ENCODE assay signal across 24 mouse cellular contexts in genomic region chrX:159911613-159912012, GRCm38 (mm10).
DNase-seq lines count a peak whose midpoint lies in the region; ATAC-seq and TF ChIP-seq lines count a peak whose summit lies in the region.
"Had no signal": no experiment of that assay in that cellular context is flagged by ENCODE, and none has a peak within 500 bp of the region (broad histone marks: within the 10 kb centered on the region; RNA-seq: fewer than 3 reads in every experiment).

No protein-coding gene starts in this region.

- WGBS in lung, embryonic 14.5 days = 87% methylated on average over 4 of the region's 4 CpGs

- no peak overlapping the region for H3K4me3 ChIP-seq in lung, embryonic 14.5 days (ENCODE audit: low read depth, low read length)
- H3K4me3 ChIP-seq: heart, embryonic 15.5 days; hindbrain, embryonic 13.5 days; limb, embryonic 13.5 days; lung, embryonic 15.5 days; midbrain, embryonic 10.5 days; stomach, embryonic 15.5 days had no signal

- no peak for ATAC-seq in lung, embryonic 14.5 days (ENCODE audit: insufficient read depth)
- ATAC-seq: forebrain, embryonic 14.5 days had no signal

- no peak for TF ChIP-seq CTCF in lung, embryonic 14.5 days (IDR thresholded peaks at IDR 0.05; ENCODE audit: low read depth)

- H3K36me3 ChIP-seq in lung, embryonic 14.5 days (ENCODE audit: insufficient read depth) = no peaks in the 10 kb centered on the region
- H3K36me3 ChIP-seq: heart, embryonic 15.5 days; hindbrain, embryonic 13.5 days; limb, embryonic 13.5 days; lung, embryonic 15.5 days; midbrain, embryonic 10.5 days; stomach, embryonic 15.5 days had no signal

- H3K27me3 ChIP-seq in lung, embryonic 14.5 days (ENCODE audit: insufficient read depth, low read length) = no peaks in the 10 kb centered on the region
- H3K27me3 ChIP-seq: heart, embryonic 15.5 days; lung, embryonic 15.5 days; stomach, embryonic 15.5 days had no signal

- no peak overlapping the region for H3K4me2 ChIP-seq in lung, embryonic 14.5 days
- H3K4me2 ChIP-seq: heart, embryonic 15.5 days; hindbrain, embryonic 13.5 days; limb, embryonic 13.5 days; lung, embryonic 15.5 days; stomach, embryonic 15.5 days had no signal

- DNase-seq in adrenal gland, adult (ENCODE audit: inconsistent age in 2 of 2, low spot score in 1 of 2) = peak; percentile 5 to 63
- no peak for DNase-seq in adrenal gland, postnatal 10 days
- no peak for DNase-seq in lung, embryonic 14.5 days
- no peak for DNase-seq in lung, postnatal 25 days (ENCODE audit: low spot score)
- peak; percentile 10 for DNase-seq in induced T-regulatory cell, adult 2 months (ENCODE audit: low read depth)
- DNase-seq in urinary bladder, postnatal 25 days (ENCODE audit: low spot score) = no peak
- DNase-seq in layer of hippocampus, postnatal 10 days (ENCODE audit: low spot score in 2 of 2) = no peak
- DNase-seq: cerebellum, adult 2 months; cerebellum, postnatal 36 days; embryo, embryonic 11 days; gastrocnemius, postnatal 10 days; heart, postnatal 36 days; kidney, adult 9 months; kidney, postnatal 25 days; lung, postnatal 4 days; thymus, postnatal 25 days had no signal

- no peaks in the 10 kb centered on the region for H3K4me1 ChIP-seq in lung, embryonic 14.5 days (ENCODE audit: insufficient read depth)
- H3K4me1 ChIP-seq: hindbrain, embryonic 13.5 days; limb, embryonic 13.5 days; stomach, embryonic 15.5 days had no signal

- H3K9ac ChIP-seq in lung, embryonic 14.5 days = no peak overlapping the region
- H3K9ac ChIP-seq: heart, embryonic 15.5 days; hindbrain, embryonic 13.5 days; limb, embryonic 13.5 days; liver, embryonic 14.5 days; lung, embryonic 15.5 days; stomach, embryonic 15.5 days had no signal

- H3K9me3 ChIP-seq in lung, embryonic 14.5 days (ENCODE audit: low read depth, low read length) = no peaks in the 10 kb centered on the region
- H3K9me3 ChIP-seq: heart, embryonic 15.5 days; hindbrain, embryonic 13.5 days; limb, embryonic 13.5 days; lung, embryonic 15.5 days; midbrain, embryonic 10.5 days; stomach, embryonic 15.5 days had no signal

- H3K27ac ChIP-seq in lung, embryonic 14.5 days (ENCODE audit: low read depth) = peak overlapping the region; percentile 24; the same call in 1 of the 2 replicates
- H3K27ac ChIP-seq: heart, embryonic 15.5 days; hindbrain, embryonic 13.5 days; limb, embryonic 13.5 days; liver, embryonic 14.5 days; lung, embryonic 15.5 days; midbrain, embryonic 10.5 days; stomach, embryonic 15.5 days had no signal

Comparison
In these comparisons a context has a peak if more than half of its experiments do, and no peak if none do; other contexts are left out.
1. DNase-seq: peak in adrenal gland, adult (2 of 2) and induced T-regulatory cell, adult 2 months (single experiment); none in adrenal gland, postnatal 10 days (single experiment), lung, embryonic 14.5 days (single experiment), lung, postnatal 25 days (single experiment), urinary bladder, postnatal 25 days (single experiment) and layer of hippocampus, postnatal 10 days (0 of 2).